Mouse (Mus musculus) urinary bladder, postnatal 36 days (tissue): ENCODE measurements around the gene Hectd4.

Experiments used
- DNase-seq, 2 experiments: peaks; one replicate each; pipeline ENCODE4 v3.0.0; 2022; ENCODE audit warnings: low spot score in 2 of 2, mixed read lengths in 1 of 2

Gene Hectd4

DNA sequence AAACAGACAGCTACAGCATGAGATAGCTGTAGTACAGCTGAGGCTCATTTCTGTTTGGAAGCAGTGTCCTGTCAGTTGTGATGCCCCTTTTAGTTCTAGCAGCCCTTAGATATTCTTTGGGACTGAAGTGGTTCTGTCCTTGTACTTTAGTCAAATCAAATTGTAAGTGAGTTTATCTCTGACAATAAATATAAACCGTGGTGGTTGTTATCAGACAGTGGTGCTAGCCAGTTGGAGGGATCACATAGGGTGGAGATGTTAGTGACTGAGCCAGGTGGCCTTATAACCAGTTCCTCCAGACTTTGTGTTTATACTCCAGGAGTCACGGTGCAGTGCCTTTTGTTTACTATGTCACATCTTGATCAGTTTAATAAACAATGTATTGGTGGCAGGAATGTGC lies 13.7 kb downstream of the Hectd4 start:
- no peak for DNase-seq

GRCm38 (mm10) chr5:121236171-121236570 lies 16.2 kb downstream of the Hectd4 start:
- DNase-seq = no peak

DNA sequence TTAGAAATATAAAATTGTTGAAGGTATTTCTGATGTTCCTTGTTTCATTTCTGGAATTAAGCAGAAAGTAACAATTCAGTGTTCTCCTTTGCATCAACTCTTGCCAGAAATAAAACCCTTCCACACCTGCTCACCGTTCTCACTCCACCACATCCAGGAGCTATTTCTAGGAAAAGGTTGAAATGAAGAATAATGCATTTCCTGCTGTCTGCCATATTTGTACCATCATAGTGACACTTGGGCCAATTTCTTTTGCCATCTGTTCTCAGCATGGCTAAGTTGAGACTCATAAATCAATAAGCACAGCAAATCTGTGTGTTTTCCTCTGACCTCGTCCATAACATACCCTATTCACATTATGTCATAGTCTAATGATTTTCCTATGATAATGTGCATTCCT lies 18.2 kb downstream of the Hectd4 start:
- no peak for DNase-seq

- no peak for DNase-seq
Measured at GRCm38 (mm10) chr5:121239846-121240245, 19.8 kb downstream of the Hectd4 start.

DNA sequence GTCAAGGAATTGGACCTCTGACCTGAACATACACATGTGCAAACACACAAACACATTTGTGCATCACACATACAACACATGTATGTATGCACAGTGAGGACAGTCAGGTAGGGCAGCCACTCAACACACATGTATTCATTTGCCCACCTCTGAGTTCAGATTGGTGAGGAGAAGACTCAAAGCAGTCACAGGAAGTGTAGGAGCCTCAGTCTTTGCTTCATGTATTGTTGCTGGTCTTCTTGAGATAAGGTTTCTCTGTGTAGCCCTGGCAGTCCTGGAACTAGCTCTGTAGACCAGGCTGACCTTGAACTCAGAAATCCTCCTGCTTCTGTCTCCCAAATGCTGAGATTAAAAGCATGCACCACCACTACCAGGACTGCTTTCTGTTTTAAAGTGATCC lies 21.2 kb downstream of the Hectd4 start:
- DNase-seq = no peak

GRCm38 (mm10) chr5:121242261-121242660 lies 22.2 kb downstream of the Hectd4 start:
- no peak for DNase-seq

DNA sequence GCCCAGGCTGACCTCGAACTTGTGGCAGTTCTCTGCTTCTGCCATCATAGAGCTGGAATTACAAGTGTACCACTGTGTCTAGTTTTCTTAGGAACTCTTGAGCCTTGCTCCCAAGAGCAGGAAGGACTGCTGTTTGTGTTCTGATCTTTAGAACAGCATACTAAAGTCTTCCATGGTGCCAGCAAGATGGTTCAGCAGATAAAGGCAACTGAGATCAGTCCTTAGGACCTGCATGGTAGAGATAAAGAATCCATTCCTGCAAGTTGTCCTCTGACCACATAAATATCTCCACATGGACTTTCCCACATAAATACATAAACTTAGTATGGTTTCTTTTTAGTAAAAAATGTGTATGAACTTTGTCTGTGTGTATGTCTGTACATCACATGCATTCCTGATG lies 22.7 kb downstream of the Hectd4 start:
- no peak for DNase-seq

DNA sequence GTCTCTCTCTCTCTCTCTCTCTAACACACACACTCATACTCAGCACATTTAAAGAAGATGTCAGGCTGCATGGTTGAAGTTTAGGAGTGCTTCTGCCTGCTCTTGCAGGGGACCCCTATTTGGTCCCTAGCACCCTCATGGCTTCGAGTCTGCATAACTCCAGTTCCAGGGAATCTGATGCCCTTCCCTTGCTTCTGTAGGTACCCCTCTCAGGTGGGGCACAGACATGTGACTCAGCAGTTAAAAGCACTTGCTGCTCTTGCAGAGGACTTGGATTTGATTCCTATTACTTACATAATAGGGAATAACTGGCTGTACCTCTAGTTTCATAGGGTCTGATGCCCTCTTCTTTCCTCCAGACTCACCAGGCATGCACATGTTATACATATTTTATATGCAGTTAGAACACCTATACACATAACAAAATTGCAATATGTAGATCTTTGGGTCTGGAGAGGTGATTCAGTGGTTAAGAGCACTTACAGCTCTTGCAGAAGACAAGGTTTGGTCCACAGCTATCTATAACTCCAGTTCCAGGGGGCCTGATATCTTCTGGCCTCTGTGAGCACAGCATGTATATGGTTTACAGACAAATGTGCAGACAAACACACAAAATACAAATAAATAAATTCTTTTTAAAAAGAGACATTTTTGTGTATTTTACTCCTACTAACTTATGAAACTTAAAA lies 23.8 kb downstream of the Hectd4 start:
- no peak for DNase-seq

- no peak for DNase-seq
Measured at GRCm38 (mm10) chr5:121244365-121244731, 24.3 kb downstream of the Hectd4 start.

DNA sequence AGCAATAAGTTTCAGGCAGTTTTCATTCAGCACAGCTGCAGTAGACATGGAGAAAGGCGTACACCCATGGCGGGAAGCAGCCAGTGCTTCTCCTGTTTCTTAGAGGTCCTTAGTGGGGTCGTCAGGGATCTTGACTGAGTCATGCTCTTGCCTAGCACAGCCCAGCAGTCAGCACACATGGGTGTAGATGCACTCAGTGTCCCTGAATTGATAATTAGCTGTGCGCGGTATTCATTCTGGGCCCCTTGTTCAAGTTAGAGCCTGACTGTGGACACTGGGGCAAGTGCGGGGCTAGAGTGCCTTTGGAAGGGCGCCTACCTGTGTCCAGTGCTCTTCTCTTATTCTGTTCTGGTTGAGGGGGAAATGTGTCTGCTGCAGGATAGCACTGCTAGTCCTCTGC lies 25.2 kb downstream of the Hectd4 start:
- no peak for DNase-seq

DNA sequence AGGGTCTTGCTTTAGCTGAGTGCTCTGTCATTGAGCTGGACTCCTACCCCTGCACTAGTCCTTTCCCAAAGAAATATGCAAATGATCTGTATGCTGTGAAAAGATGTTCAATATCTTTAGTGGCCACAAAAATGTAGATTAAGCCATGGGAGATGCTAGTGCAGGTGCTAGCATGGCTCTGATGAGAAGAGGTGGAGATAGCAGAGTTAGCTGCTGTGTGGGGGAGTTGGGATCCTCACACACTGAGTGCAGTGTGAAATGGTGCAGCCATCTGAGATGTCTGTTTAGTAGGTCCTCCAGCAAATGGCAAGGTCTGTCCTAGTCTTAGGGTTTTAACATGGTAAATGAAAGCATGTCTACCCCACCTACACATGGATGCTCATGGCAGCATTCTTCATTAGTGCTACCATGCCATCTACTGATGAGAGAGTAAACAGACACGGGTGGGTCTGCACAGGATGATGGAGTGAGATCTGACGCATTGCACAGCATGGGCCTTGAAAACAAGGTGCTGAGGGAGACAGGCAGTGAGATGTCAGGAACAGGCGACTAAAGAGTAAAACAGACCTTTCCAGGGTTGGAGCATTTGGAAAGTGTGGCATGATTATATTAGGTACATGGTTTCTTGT lies 28.9 kb downstream of the Hectd4 start:
- DNase-seq = no peak

DNA sequence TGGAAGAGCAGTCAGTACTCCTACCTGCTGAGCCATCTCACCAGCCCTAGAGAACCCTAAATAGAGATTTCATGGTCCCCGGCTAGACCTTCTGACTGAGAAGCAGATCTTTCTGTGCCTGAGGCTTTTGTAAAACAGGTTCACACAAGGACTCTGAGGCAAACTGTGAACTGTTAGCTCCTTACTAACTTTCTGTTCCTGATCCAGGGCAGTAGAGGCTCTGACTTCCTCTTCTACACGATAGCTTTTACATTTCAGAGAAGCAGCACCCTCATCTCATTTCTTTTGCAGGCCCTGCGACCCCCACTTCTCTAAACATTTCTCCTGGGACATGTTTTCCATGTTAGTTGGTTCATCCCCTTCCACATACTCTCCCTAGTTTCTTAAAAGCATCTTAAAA lies 29.7 kb downstream of the Hectd4 start:
- no peak for DNase-seq

- DNase-seq = peak in 1 of 2 experiments; percentile 18
Measured at GRCm38 (mm10) chr5:121251813-121252212, 31.8 kb downstream of the Hectd4 start.

DNA sequence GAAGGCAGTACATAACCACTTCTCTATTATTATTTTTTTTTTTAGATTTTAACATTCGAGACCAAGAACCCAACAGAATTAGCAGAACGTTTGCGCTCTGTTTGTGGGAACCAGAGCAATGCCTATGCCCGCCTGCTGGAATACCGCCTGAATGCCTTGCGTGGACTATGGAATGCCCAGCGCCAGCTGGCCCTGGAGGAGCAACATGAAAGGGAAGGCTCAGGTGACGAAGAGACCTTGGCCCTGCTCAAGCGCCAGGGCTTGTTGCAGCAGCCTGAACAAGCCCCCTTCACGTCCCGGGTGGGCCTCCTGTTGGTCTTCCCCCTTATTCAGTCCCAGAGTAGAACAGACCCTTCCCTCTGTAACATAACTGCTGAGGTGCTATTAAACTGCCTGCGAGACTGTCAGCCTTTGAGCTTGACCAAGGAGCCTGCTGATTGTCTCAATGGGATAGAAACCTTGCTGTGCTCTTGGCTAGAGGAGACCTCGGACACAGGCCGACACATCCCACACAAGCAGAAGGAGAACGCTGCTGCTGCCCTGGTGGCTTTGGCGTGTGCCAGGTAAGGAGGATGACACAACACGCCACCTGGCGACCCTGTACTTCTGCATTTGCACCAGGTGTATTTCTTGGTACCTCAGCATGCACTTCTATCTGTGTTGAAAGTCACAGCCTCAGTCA lies 33.9 kb downstream of the Hectd4 start:
- DNase-seq = no peak

DNA sequence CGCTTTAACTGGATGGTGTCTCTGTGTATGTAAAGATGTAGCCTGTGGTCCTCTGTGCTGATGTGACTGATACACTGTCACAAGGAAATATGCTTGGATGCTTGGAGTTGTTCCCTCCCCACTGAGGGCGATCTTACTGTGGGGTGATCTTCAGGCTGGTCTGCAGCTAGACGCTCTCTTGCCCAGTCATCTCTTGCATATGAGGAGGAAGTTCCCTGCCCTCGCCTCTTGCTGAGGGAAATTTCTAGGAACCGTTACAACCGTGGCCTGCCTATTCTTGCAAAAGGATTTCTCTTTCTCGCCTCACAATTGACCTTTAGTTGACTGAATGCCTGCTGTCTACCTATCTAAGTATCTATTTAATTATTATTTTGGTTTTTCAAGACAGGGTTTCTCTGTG lies 35.0 kb downstream of the Hectd4 start:
- no peak for DNase-seq

- no peak for DNase-seq
Measured at GRCm38 (mm10) chr5:121261806-121262205, 41.8 kb downstream of the Hectd4 start.

DNA sequence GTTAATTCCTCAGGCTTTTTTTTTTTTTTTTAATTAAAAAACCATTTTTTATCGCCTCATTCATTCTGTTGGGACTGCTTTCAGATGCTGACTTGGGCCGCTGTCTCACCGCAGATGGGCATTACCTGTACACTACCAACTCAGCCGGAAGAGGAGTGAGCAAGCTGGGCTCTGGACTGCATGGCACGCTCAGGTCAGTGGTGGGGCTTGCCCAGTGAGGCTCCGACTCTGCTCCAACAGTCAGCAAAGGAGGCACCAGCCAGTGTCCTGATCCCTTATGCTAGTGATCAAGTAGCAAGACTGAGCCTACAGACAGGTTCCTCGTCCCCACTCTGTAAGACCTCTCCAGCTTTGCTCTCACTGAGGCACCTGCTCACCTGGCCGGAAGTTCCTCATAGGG lies 42.4 kb downstream of the Hectd4 start:
- no peak for DNase-seq

- no peak for DNase-seq
Measured at GRCm38 (mm10) chr5:121264593-121264992, 44.6 kb downstream of the Hectd4 start.

GRCm38 (mm10) chr5:121266741-121267382 lies 46.8 kb downstream of the Hectd4 start:
- DNase-seq = peak; percentile 24 to 45

DNA sequence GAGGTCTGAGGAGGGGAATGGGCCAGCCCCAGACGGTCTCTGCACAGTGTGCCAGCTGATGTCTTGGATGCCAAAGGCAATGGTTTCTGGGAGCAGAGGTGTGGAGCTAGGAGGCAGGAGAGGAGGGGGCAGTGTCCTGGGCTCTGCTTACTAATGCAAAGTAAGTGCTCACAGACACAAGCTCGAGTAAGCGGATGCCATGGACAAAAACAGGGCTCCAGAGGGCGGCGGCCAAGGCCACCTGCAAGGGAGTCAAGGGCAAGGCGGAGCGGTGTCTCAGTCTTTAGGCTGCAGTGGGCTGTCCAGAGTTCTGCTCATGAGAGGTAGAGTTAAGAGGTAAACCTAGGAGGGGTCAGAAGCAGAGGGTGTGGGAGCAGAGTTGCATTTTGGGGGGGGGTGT lies 51.0 kb downstream of the Hectd4 start:
- DNase-seq = no peak

DNA sequence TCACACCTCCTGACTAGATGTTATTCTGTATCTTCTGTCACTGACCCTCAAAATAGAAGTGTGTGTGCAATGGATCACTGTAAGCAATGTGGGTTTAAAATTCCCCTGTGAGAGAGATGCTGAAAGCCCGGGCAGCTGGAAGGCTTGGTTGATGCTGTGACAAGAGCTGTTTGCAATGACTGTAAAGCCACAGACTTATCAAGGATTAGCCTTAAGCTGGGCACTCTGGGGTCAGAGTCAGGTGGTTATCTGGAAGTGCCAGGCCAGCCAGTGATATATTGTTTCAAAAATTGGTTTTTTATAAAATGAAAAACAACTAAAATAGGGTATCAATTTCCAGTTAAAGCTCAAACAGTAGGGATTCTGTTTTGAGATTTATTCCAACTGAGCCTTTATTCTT lies 56.8 kb downstream of the Hectd4 start:
- DNase-seq = no peak

- no peak for DNase-seq
Measured at GRCm38 (mm10) chr5:121280456-121280855, 60.4 kb downstream of the Hectd4 start.

DNA sequence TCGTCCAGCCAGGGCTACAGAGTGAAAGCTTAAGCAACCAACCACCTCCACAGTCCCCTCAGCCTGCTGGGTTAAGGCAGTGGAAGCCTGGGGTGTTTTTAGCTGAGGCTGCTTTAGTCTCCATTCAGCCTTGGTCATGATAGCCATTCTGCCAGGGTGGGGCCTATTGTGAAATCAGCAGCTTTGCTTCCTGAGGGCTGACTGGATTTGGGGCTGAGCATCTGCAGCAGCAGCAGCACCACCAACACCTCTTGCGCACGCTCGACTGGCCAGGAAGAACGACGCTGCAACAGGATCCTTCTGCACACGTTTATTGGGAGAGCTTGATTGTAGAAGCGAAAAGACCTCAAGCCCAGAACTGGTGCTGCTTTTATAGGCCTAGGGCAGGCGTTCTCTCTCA lies 63.0 kb downstream of the Hectd4 start:
- DNase-seq = no peak
